Mouse (Mus musculus): ENCODE results near the gene Rc3h2. TPM values are rescaled to one million over a fixed set of nuclear protein-coding genes. Genes with fewer than 3 reads are reported as not detected.

Gene Rc3h2
- 13.3 and 13.5 TPM in 2 replicates for polyA plus RNA-seq (2015; fragmentation: Nextera tagmentation; extraction: Ambion mirVana)

DNA sequence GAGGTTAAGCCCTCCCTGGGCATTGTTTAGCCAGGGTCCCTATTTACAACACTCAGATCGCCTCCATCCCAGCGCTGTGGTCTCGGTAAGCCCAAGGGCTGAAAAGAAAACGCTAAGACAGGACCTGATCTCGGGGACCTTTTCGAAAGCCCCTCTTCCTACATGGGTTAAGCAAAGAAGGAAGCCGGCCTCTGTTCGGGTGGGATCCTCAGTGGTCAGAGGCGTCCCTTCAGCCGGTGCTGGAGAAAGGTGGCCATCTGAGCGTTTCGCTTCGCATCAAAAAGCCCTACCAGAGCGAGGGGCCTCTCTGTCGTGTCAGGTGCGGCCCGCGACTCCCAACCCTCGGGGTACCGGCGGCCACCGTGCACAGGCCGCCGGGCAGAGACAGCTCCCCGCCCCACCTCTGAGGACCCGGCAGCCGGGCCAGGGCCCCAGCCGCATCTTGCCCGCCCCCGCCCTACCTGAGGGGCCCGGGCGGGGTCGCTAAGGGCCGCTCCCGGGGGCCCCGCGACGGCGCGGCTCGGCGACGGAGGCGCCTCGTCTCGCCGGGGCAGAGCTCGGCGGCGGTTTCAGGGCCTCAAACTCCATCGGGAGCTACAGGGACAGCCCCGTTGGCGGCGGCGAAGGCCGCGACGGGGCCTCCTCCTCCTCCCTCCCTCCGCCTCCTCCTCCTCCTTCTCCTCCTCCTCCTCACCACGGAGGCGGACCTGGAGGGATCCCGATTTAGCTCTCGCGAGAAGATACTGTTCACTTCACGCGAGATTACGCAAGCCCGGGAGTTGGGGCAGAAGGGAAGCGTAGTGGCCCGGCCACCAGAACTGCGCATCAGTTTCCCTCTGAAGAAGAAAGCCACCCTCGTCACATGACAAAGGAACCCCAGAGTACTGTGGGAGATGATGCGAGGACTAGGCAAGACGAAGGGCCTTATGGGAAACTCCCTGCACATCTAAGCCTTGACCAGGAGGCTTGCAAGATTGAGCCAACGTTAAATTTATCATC is at the start of gene Rc3h2:
Gene Rc3h2 (minus strand): TSS at position 598 of the 999 bp plus-strand sequence.

GRCm38 (mm10) chr2:37442611-37443591 is 20.2 kb upstream of the Rc3h2 start, which contains the start of the genes Zbtb26, Zbtb6 and Rabgap1:
Gene Zbtb26 (minus strand): TSS chr2:37443135.
Gene Zbtb6 (minus strand): TSS chr2:37443171.
Gene Rabgap1 (plus strand): TSS chr2:37443279.

DNA sequence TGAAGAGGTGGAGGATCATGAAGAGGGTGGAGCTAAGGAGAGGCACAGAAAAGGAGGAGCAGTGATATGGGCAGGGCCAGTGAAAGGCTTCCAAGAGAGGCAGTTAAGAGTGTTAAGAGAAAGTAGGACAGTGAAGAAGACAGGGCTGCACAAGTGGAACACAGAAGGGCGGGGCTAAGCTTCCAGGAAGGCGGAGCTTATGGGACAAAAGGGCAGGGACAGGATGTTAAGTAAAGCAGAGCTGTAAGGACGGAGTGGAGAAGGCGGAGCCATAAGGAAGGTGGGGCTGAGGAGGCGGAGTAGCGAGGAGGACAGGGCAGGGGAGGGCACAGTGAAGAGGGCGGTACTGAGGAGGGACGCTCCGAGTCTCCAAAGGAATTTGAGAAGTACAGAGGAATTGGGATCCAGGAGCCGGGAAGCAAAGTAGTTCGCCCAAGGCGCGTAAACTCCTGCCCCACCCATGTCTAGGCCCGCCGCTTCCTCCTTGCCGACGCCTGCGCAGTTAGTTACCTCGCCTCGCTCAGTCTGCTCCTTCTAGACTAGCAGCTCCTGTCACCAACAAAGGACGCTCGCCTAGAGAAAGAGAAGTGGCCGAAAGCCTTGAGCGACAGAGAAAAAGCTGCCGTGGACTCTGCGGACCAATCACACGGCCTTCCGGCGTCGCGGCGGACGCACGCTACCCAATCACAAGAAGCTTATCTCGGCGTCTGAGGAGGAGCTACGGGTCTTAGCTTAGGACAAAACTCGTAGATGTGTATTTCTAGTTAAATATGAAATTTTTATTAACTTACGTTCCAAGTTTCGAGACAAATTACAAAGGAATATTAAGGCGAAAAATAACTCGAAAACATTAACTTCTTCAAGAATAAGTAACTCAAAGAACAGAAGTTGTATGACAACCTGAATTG is 63.8 kb downstream of the Rc3h2 start, which contains the start of gene Pdcl:
Gene Pdcl (minus strand): TSS at position 700 of the 908 bp plus-strand sequence.

DNA sequence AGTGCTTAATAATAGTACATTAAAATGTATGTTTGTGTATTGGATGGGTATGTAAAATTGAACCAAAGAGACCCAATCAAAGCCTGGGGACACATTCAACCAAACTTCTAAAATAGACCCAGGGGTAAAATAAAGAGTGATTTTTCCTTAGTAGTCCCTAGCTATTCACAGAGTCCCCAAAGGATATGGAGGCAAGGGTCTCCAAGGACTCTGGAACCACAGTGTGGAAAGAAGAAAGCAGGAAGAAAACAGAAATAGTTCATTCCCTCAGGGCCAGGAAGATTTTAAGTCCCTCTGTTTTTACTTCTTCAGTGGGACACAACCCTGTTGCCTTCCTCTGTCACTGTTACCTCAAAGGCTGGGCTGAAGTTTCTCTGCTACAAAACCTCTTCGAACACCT is 96.5 kb downstream of the Rc3h2 start, which contains the start of gene Olfr368:
Gene Olfr368 (plus strand): TSS at position 301 of the 400 bp plus-strand sequence.

Other genes with a start within 250 kb of the Rc3h2 start
- gene Olfr365, start 234.7 kb downstream of the Rc3h2 start, polyA plus RNA-seq (2015; fragmentation: Nextera tagmentation; extraction: Ambion mirVana): not detected in 2 replicates
- gene Olfr366, start 211.3 kb downstream of the Rc3h2 start, polyA plus RNA-seq (2015; fragmentation: Nextera tagmentation; extraction: Ambion mirVana): not detected in 2 replicates
- not detected in 2 replicates for gene Olfr368, start 96.4 kb downstream of the Rc3h2 start, polyA plus RNA-seq (2015; fragmentation: Nextera tagmentation; extraction: Ambion mirVana)
- gene Pdcl, start 63.6 kb downstream of the Rc3h2 start, polyA plus RNA-seq (2015; fragmentation: Nextera tagmentation; extraction: Ambion mirVana): 28.8 and 30.4 TPM in 2 replicates
- gene Zbtb26, start 20.2 kb upstream of the Rc3h2 start, polyA plus RNA-seq (2015; fragmentation: Nextera tagmentation; extraction: Ambion mirVana): 3.2 and 3.8 TPM in 2 replicates
- gene Zbtb6, start 20.3 kb upstream of the Rc3h2 start, polyA plus RNA-seq (2015; fragmentation: Nextera tagmentation; extraction: Ambion mirVana): 7.1 and 7.2 TPM in 2 replicates
- gene Rabgap1, start 20.4 kb upstream of the Rc3h2 start, polyA plus RNA-seq (2015; fragmentation: Nextera tagmentation; extraction: Ambion mirVana): 40.8 and 46.2 TPM in 2 replicates
- gene Gpr21, start 93.4 kb upstream of the Rc3h2 start, polyA plus RNA-seq (2015; fragmentation: Nextera tagmentation; extraction: Ambion mirVana): 7.1 and 9.4 TPM in 2 replicates